Mouse (Mus musculus): ENCODE data around the gene Gm21962.

Gm21962 gene

DNA sequence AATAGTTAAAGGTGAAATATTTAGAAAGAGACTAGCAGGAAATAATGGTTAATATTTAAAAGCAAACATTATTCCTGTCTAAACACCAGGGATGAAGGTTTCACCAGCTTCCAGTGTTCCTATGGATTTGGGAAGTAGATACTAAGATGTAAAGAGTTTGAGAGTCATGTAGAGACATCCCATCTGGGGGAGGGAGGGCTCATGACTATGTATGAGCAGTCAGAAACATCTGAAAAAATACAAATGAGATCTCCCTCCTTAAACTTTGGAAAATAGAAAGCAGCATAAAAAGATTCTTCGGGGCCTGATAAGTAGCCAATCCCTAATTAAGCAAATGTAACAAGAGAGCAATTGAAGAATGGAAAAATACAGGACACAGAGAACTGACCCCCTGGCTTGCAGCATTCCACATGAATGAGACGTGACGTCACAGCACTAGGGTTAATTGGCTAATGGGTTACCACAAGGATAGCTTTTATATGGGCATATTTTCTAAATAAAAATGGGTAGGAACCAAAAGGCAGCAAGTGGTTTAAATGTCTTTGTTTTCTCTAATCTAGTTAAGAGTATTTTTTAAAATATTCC is 45.3 kb downstream of the Gm21962 start:
- no peak for DNase-seq (ENCODE audit: low read depth, low spot score)
